Mouse (Mus musculus) heart, embryonic 11.5 days (tissue): ENCODE results near the gene Arhgef26. TPM values are rescaled to one million over a fixed set of nuclear protein-coding genes. Genes with fewer than 3 reads are reported as not detected.

ENCODE experiments used
- ATAC-seq: fragments of 200-750 bp; cut with Nextera tagmentation; replicated peaks from 2 replicates; pipeline ENCODE4 v1.8.0; 2017; ENCODE audit warnings: moderate library complexity; ENCODE audit not compliant: insufficient number of reproducible peaks, low FRiP score, low TSS enrichment
- H3K27ac ChIP-seq: fragments of 300-500 bp; sonication (generic); 2 replicates; pipeline ENCODE4 v1.5.1; 2014; ENCODE audit warnings: mild to moderate bottlenecking, low read depth, low read length
- H3K27me3 ChIP-seq: fragments of 300-500 bp; sonication (generic); 2 replicates; pipeline ENCODE4 v1.6.1; 2014; ENCODE audit warnings: mild to moderate bottlenecking, low read length, mixed read lengths; ENCODE audit not compliant: control insufficient read depth, insufficient read depth
- H3K36me3 ChIP-seq: fragments of 300-500 bp; sonication (generic); 2 replicates; pipeline ENCODE4 v1.6.1; 2014; ENCODE audit warnings: mild to moderate bottlenecking, low read length, moderate library complexity, mixed read lengths; ENCODE audit not compliant: control insufficient read depth, insufficient read depth
- H3K4me1 ChIP-seq: fragments of 300-500 bp; sonication (generic); 2 replicates; pipeline ENCODE4 v1.6.1; 2014; ENCODE audit warnings: low read length; ENCODE audit not compliant: control insufficient read depth, insufficient read depth
- H3K4me2 ChIP-seq: fragments of 300-500 bp; sonication (generic); 2 replicates; pipeline ENCODE4 v1.6.1; 2014; ENCODE audit warnings: mild to moderate bottlenecking, moderate library complexity
- H3K4me3 ChIP-seq: fragments of 300-500 bp; sonication (generic); 2 replicates; pipeline ENCODE4 v1.5.1; 2014; ENCODE audit warnings: low read depth, low read length
- H3K9ac ChIP-seq: fragments of 300-500 bp; sonication (generic); 2 replicates; pipeline ENCODE4 v1.6.1; 2014; ENCODE audit warnings: mild to moderate bottlenecking, low read depth, low read length, moderate library complexity
- H3K9me3 ChIP-seq: fragments of 300-500 bp; sonication (generic); replicated peaks from 2 replicates; pipeline ENCODE4 v1.6.1; 2016; ENCODE audit warnings: low read length; ENCODE audit not compliant: control insufficient read depth
- WGBS: fragments of 180-500 bp; shearing (Covaris S2); extraction: QIAGEN DNeasy Blood & Tissue Kit; methylation state at CpG from one replicate; pipeline ENCODE4 v1.1.7; 2014; ENCODE audit not compliant: insufficient replicate concordance; 5-methylcytosine and 5-hydroxymethylcytosine counted together
- polyA plus RNA-seq: library from polyadenylated mRNA; unstranded; fragments of >200 nt; fragmentation: Nextera tagmentation; extraction: Ambion mirVana; gene quantifications from 2 replicates; pipeline ENCODE4 v1.2.1, GENCODE M21; 2014

Arhgef26 gene
- polyA plus RNA-seq, 1 experiment from 2014 or later, result 5.2 TPM

GRCm38 (mm10) chr3:62395368-62395767, 57.2 kb downstream of the Arhgef26 start:
- H3K27ac ChIP-seq, result no peak overlapping the region
- H3K9me3 ChIP-seq, result no peaks in the 10 kb centered on the region
- no peaks in the 10 kb centered on the region; the same call in 1 of the 2 replicates for H3K4me1 ChIP-seq
- no peak overlapping the region for H3K4me2 ChIP-seq
- H3K4me3 ChIP-seq, result no peak overlapping the region
- H3K9ac ChIP-seq, result no peak overlapping the region
- H3K36me3 ChIP-seq, result no peaks in the 10 kb centered on the region
- WGBS, result 40% methylated on average over 5 of the region's 5 CpGs
- no peak for ATAC-seq
- H3K27me3 ChIP-seq, result no peaks in the 10 kb centered on the region

GRCm38 (mm10) chr3:62396109-62396508, 58.0 kb downstream of the Arhgef26 start:
- Histone ChIP-seq H3K4me1 (no peaks in the 10 kb centered on the region; the same call in 1 of the 2 replicates), H3K4me2 (no peak overlapping the region), H3K27me3 (no peaks in the 10 kb centered on the region), H3K9me3 (no peaks in the 10 kb centered on the region), H3K9ac (no peak overlapping the region), H3K4me3 (no peak overlapping the region), H3K36me3 (no peaks in the 10 kb centered on the region), H3K27ac (no peak overlapping the region)
- WGBS, result 64% methylated on average over 5 of the region's 5 CpGs
- no peak for ATAC-seq

DNA sequence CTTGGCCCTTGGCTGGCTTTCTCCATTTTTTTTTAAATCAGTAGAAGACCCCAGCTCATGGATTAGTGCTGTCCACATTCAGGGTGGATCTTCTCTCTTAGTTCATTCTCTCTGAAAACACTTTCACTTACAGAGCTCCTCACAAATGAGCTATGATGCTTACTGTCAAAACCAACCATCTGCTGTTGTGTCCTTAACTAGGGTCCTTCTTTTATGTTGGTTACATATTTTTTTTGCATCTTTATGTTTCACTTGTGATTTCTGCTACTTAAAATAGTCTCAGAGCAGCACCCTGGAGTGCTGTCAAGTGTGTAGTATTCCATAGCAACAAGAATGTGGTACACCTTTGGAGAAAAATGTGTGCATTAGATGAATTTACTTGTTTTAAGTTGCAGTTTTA, 60.0 kb downstream of the Arhgef26 start:
- no peak overlapping the region for H3K9ac ChIP-seq
- no peaks in the 10 kb centered on the region for H3K36me3 ChIP-seq
- H3K9me3 ChIP-seq, result no peaks in the 10 kb centered on the region
- no peak overlapping the region for H3K4me2 ChIP-seq
- no peaks in the 10 kb centered on the region; the same call in 1 of the 2 replicates for H3K4me1 ChIP-seq
- H3K4me3 ChIP-seq, result no peak overlapping the region
- no peak for ATAC-seq
- no peak overlapping the region for H3K27ac ChIP-seq
- H3K27me3 ChIP-seq, result no peaks in the 10 kb centered on the region

DNA sequence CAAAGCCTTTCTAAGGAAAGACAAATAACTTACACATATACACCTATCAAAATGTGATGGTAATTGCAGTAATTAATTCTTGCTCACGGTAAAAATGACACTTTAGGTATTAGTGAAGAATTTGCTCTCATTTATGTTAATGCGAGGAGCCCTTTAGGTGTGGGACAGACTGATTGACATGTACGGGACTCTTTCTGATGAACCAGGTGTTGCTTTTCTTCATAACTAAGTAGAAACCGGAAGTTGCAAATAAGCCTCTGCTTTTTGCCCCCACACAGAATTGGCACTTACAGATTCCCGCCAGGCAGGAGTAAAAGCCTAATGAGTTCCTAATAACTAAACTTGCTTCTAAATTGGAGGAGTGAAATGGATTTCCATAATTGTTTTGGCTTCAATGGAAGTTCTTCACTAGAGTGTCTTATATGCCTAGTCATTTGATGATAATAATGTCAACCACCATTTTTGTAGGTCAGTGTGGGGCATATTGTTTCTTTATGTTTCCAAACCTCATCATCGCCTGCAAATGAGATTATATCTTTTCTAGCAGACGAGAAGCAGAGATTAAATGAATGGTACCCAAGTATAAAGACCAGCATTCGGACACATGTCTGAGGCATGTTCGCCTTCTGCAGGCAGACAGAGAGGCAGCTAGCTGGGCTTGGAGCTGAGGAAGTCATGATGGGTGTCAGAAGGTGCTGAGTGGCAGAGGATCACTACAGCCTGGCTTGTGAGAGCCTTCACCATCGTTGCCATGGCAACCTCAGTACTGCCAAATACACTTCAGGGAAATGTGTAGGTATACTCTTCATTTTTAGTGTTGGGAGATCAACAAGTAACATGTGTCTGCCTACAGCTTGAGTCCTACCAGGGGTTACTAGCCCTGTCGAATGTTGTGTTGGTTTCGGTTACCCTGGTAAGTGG, 61.9 kb downstream of the Arhgef26 start:
- Histone ChIP-seq H3K4me1 (no peaks in the 10 kb centered on the region; the same call in 1 of the 2 replicates), H3K9ac (no peak overlapping the region), H3K27me3 (no peaks in the 10 kb centered on the region), H3K27ac (no peak overlapping the region), H3K4me3 (no peak overlapping the region), H3K4me2 (no peak overlapping the region), H3K9me3 (no peaks in the 10 kb centered on the region), H3K36me3 (no peaks in the 10 kb centered on the region)
- WGBS, result 79% methylated on average over 12 of the region's 12 CpGs
- ATAC-seq, result no peak

DNA sequence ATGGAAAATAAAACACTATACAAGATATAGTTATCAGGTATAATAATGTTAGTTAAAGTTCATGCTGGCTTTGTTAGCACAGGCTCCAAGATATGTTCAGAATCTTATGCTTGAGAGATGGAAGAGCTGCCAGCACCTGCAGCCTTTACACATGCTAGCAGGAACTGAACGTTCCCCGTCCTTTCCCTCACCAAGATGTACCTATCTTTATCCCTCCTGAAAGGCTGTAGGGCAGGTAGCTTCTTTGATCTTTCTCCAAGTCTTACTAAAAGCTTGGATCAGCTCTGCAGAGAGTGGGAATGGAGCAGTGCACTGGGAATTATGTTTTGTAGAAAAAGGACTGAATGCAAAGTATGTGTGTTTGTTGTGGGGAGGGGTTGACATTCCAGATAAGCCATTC, 64.3 kb downstream of the Arhgef26 start:
- no peak overlapping the region for H3K27ac ChIP-seq
- H3K4me1 ChIP-seq, result no peaks in the 10 kb centered on the region
- no peaks in the 10 kb centered on the region for H3K27me3 ChIP-seq
- 82% methylated on average over 2 of the region's 2 CpGs for WGBS
- no peaks in the 10 kb centered on the region for H3K9me3 ChIP-seq
- H3K9ac ChIP-seq, result no peak overlapping the region
- H3K4me2 ChIP-seq, result no peak overlapping the region
- no peak overlapping the region for H3K4me3 ChIP-seq
- ATAC-seq, result no peak
- H3K36me3 ChIP-seq, result no peaks in the 10 kb centered on the region

DNA sequence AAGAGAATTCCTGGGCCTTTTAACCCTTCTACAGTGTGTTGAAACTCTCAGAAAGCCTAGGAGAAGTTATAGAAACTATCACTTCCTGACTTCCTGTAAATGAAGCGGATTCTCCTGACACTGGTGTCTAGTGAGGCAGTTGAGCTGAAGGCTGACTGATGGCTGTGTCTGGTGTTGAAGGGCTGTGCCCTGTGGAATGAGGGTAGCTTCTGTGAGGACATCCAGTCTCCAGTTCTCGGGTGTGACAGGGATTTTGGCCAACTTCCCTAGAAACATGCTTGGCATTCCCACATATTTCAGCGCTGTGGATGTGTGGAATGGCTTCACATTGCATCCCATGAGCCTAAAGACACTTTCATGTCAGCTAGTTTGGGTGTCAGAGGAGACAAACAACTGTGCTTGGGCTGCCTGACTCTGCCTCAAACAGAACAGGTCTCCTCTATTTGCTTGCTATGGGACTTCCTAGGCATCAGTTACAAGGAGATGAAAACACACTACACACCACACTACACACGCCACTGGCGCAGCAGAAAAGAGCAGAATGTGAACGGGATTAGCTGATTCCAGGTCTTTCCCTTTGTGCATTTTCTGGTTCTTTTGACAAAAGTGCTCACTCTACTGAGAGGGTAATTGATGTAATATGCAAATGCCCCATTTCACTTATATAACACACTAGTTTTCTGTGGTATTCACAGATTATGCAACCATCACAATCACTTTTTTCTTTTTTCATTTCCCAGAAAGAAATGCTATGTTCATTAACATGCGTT, 66.5 kb downstream of the Arhgef26 start:
- ATAC-seq, result no peak
- H3K27me3 ChIP-seq, result no peaks in the 10 kb centered on the region
- no peaks in the 10 kb centered on the region for H3K36me3 ChIP-seq
- no peaks in the 10 kb centered on the region for H3K4me1 ChIP-seq
- no peaks in the 10 kb centered on the region for H3K9me3 ChIP-seq
- H3K4me2 ChIP-seq, result no peak overlapping the region
- WGBS, result 73% methylated on average over 7 of the region's 7 CpGs
- H3K9ac ChIP-seq, result no peak overlapping the region
- no peak overlapping the region for H3K27ac ChIP-seq
- no peak overlapping the region for H3K4me3 ChIP-seq

DNA sequence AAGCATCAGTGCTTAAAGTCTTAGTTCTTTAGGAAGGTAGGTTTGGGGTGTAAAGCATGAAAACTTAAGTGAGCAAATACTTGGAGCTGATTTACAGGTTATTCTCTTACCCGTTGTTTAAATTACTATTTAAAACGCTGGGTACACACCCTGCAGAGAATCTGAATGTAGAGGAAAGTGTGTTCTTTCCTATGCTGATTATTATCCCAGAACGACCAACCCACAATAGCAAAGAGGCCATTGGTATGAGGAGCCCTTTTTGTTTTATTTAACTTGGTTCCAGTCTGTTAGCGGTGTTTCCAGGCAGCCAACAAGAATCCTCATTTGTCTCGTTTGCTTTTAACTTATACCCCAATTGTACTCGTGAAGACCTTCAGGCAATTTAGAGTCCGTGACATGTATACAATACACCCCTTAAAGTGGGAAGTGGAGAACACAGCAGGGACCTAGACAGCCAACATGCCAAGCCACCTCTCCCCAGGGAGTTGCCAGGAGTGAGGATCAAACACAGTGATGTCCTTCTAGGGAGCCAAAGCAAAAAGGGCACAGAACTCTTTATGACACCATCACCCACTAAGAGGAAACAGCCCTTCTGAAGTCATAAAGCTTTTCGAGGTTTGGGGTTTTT, 71.5 kb downstream of the Arhgef26 start:
- Histone ChIP-seq H3K9me3 (no peaks in the 10 kb centered on the region), H3K4me2 (no peak overlapping the region), H3K36me3 (no peaks in the 10 kb centered on the region), H3K4me3 (no peak overlapping the region), H3K4me1 (peaks cover 5% of the 10 kb centered on the region; the same call in 1 of the 2 replicates), H3K27ac (no peak overlapping the region), H3K9ac (no peak overlapping the region), H3K27me3 (no peaks in the 10 kb centered on the region)
- no peak for ATAC-seq
- 74% methylated on average over 8 of the region's 8 CpGs for WGBS

GRCm38 (mm10) chr3:62410491-62410890, 72.3 kb downstream of the Arhgef26 start:
- Histone ChIP-seq H3K36me3 (no peaks in the 10 kb centered on the region), H3K9me3 (no peaks in the 10 kb centered on the region), H3K4me1 (peaks cover 5% of the 10 kb centered on the region; the same call in 1 of the 2 replicates), H3K27ac (no peak overlapping the region), H3K27me3 (no peaks in the 10 kb centered on the region), H3K4me2 (no peak overlapping the region), H3K9ac (no peak overlapping the region), H3K4me3 (no peak overlapping the region)
- no peak for ATAC-seq
- 79% methylated on average over 4 of the region's 4 CpGs for WGBS
